Mouse (Mus musculus): ENCODE measurements at regions not wholly inside any gene's neighbourhood (a gene's known extent, or its start where the extent isn't known, plus 50 kb on each side); places are given as distances from the start of the nearest gene placed in this dataset.

- no peak for DNase-seq
These were observed 194.5 kb downstream of the Gm5426 start for GRCm38 (mm10) chr10:96330639-96331487.

GRCm38 (mm10) chr10:96332731-96333201, 196.4 kb downstream of the Gm5426 start:
- DNase-seq = peak; percentile 71 to 76

GRCm38 (mm10) chr10:96333224-96333623, 196.8 kb downstream of the Gm5426 start:
- DNase-seq = peak; percentile 46 to 61

- DNase-seq = no peak
These were observed 199.9 kb downstream of the Gm5426 start for GRCm38 (mm10) chr10:96336271-96336670.

GRCm38 (mm10) chr10:96337088-96337666, 200.8 kb downstream of the Gm5426 start:
- no peak for DNase-seq

- peak; percentile 59 to 62 for DNase-seq
These were observed 201.6 kb downstream of the Gm5426 start for GRCm38 (mm10) chr10:96337797-96338608.

GRCm38 (mm10) chr10:96338609-96338978, 202.2 kb downstream of the Gm5426 start:
- no peak for DNase-seq

GRCm38 (mm10) chr10:96342476-96342875, 206.1 kb downstream of the Gm5426 start:
- no peak for DNase-seq

- no peak for DNase-seq
These were observed 207.3 kb downstream of the Gm5426 start for GRCm38 (mm10) chr10:96343666-96344065.

- no peak for DNase-seq
These were observed 214.3 kb downstream of the Gm5426 start for GRCm38 (mm10) chr10:96350692-96351091.

GRCm38 (mm10) chr10:96351320-96351719, 214.9 kb downstream of the Gm5426 start:
- peak in 1 of 2 experiments; percentile 22 for DNase-seq

GRCm38 (mm10) chr10:96356980-96357624, 220.7 kb downstream of the Gm5426 start:
- no peak for DNase-seq

- DNase-seq = no peak
These were observed 221.2 kb downstream of the Gm5426 start for GRCm38 (mm10) chr10:96357632-96358031.

GRCm38 (mm10) chr10:96358984-96359383, 222.6 kb downstream of the Gm5426 start:
- DNase-seq = no peak

GRCm38 (mm10) chr10:96362211-96362610, 225.8 kb downstream of the Gm5426 start:
- no peak for DNase-seq

- no peak for DNase-seq
These were observed 227.5 kb downstream of the Gm5426 start for GRCm38 (mm10) chr10:96363867-96364266.

GRCm38 (mm10) chr10:96365101-96365500, 228.7 kb downstream of the Gm5426 start:
- DNase-seq = no peak

GRCm38 (mm10) chr10:96366871-96367270, 230.5 kb downstream of the Gm5426 start:
- no peak for DNase-seq

GRCm38 (mm10) chr10:96370547-96371320, 234.3 kb downstream of the Gm5426 start:
- DNase-seq = peak; percentile 66 to 76

GRCm38 (mm10) chr10:96371321-96371653, 234.9 kb downstream of the Gm5426 start:
- no peak for DNase-seq

- no peak for DNase-seq
These were observed 236.4 kb downstream of the Gm5426 start for GRCm38 (mm10) chr10:96372616-96373346.

Data from lung, postnatal 4 days (tissue).